Mouse (Mus musculus): ENCODE data around the gene Cks1b. TPM values are rescaled to one million over a fixed set of nuclear protein-coding genes. Genes with fewer than 3 reads are reported as not detected.

Cks1b gene
- total RNA-seq, 1 experiment = 190 TPM

DNA sequence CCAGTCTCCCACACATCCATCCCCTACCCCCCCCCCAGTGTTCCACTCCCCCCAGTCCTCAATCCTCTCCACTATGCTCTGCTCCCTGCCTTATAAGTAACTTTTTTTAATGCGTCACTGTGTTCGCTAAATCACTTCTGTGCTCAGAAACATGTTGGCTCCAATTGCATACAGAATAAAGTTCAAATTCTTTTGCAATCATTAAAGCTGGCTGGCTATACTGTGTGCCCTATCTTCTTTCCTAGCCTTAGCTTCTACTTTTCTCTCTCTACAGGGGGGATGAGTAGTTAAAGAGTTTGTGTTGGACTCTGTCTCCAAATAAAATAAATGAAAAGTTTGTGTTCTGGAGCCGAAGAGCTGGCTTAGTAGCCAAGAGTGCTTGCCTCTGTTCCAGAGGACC is 8.5 kb downstream of the Cks1b start:
- H3K9ac ChIP-seq (ENCODE audit: insufficient read depth, low read depth, low read length, poor library complexity, severe bottlenecking) = no peak overlapping the region
- TF ChIP-seq MAFK (IDR thresholded peaks at IDR 0.05; ENCODE audit: insufficient read depth, low read depth, low read length) = no peak
- no peak for TF ChIP-seq CHD2 (IDR thresholded peaks at IDR 0.05; ENCODE audit: low read depth, low read length)
- TF ChIP-seq ZC3H11A (IDR thresholded peaks at IDR 0.05; ENCODE audit: borderline replicate concordance, low read depth, low read length) = no peak
- TF ChIP-seq HCFC1 (IDR thresholded peaks at IDR 0.05; ENCODE audit: borderline replicate concordance, insufficient read depth, low read length) = no peak
- no peak for TF ChIP-seq ZNF384 (IDR thresholded peaks at IDR 0.05; ENCODE audit: low read depth, low read length)
- H3K27ac ChIP-seq (ENCODE audit: insufficient read depth, low read depth, low read length, poor library complexity, severe bottlenecking) = no peak overlapping the region
- no peak for DNase-seq (ENCODE audit: low read depth, low spot score)
- in situ Hi-C loops (cut with MboI; ENCODE audit: low sequenced_read_pairs in 2 of 2, unreplicated experiment in 2 of 2) = no loop called here
- no peaks in the 10 kb centered on the region for H3K9me3 ChIP-seq (ENCODE audit: control insufficient read depth, insufficient read depth, low read depth, low read length)
- H3K4me3 ChIP-seq (ENCODE audit: insufficient read depth in 1 of 2, low read depth in 1 of 2, low read length in 2 of 2, poor library complexity in 1 of 2, severe bottlenecking in 1 of 2) = no peak overlapping the region
- peaks cover 16% of the 10 kb centered on the region for H3K36me3 ChIP-seq (ENCODE audit: control insufficient read depth, insufficient read depth, low read length, poor library complexity, severe bottlenecking)
- H3K4me1 ChIP-seq (ENCODE audit: control insufficient read depth in 2 of 2, insufficient read depth in 2 of 2, low read length in 2 of 2, poor library complexity in 1 of 2) = peaks cover 0 to 13% of the 10 kb centered on the region in 2 experiments; a peak in 2 of 4 replicates

DNA sequence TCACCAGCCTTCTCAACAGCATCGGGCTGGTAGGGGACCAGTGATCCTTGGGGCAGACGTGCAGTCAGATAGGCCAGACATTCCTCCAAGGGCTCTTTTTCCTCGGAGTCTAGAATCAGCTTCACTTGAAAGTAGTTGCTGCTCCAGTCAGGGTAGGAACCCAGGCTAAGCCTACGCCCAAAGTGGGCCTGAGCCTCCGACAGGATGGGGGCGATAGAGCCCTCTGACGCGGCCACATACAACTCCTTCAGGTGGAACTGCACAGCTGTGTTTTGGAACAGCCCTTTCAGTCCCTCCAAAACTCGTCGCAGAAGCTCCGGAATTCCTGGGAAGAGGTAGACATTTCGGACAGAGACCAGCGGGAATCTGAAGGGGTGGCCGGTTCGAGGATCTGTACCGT is 9.7 kb downstream of the Cks1b start:
- peak overlapping the region; percentile 40 to 47; a peak in 3 of 4 replicates for H3K4me3 ChIP-seq (ENCODE audit: insufficient read depth in 1 of 2, low read depth in 1 of 2, low read length in 2 of 2, poor library complexity in 1 of 2, severe bottlenecking in 1 of 2)
- DNase-seq (ENCODE audit: low read depth, low spot score) = no peak
- H3K36me3 ChIP-seq (ENCODE audit: control insufficient read depth, insufficient read depth, low read length, poor library complexity, severe bottlenecking) = peaks cover 14% of the 10 kb centered on the region; the same call in 1 of the 2 replicates
- no peak for TF ChIP-seq CHD2 (IDR thresholded peaks at IDR 0.05; ENCODE audit: low read depth, low read length)
- no peak for TF ChIP-seq HCFC1 (IDR thresholded peaks at IDR 0.05; ENCODE audit: borderline replicate concordance, insufficient read depth, low read length)
- TF ChIP-seq MAFK (IDR thresholded peaks at IDR 0.05; ENCODE audit: insufficient read depth, low read depth, low read length) = no peak
- no peak overlapping the region for H3K27ac ChIP-seq (ENCODE audit: insufficient read depth, low read depth, low read length, poor library complexity, severe bottlenecking)
- in situ Hi-C loops (cut with MboI; ENCODE audit: low sequenced_read_pairs in 2 of 2, unreplicated experiment in 2 of 2) = no loop called here
- H3K9ac ChIP-seq (ENCODE audit: insufficient read depth, low read depth, low read length, poor library complexity, severe bottlenecking) = peak overlapping the region; percentile 41
- no peaks in the 10 kb centered on the region for H3K9me3 ChIP-seq (ENCODE audit: control insufficient read depth, insufficient read depth, low read depth, low read length)
- H3K4me1 ChIP-seq (ENCODE audit: control insufficient read depth in 2 of 2, insufficient read depth in 2 of 2, low read length in 2 of 2, poor library complexity in 1 of 2) = peaks cover 0 to 14% of the 10 kb centered on the region in 2 experiments; a peak in 2 of 4 replicates

GRCm38 (mm10) chr3:89406887-89407286 is 11.3 kb downstream of the Cks1b start:
- TF ChIP-seq HCFC1 (IDR thresholded peaks at IDR 0.05; ENCODE audit: borderline replicate concordance, insufficient read depth, low read length) = no peak
- no peak for TF ChIP-seq ZNF384 (IDR thresholded peaks at IDR 0.05; ENCODE audit: low read depth, low read length)
- no peak for TF ChIP-seq CHD2 (IDR thresholded peaks at IDR 0.05; ENCODE audit: low read depth, low read length)
- TF ChIP-seq ZC3H11A (IDR thresholded peaks at IDR 0.05; ENCODE audit: borderline replicate concordance, low read depth, low read length) = no peak
- TF ChIP-seq MAFK (IDR thresholded peaks at IDR 0.05; ENCODE audit: insufficient read depth, low read depth, low read length) = no peak
- in situ Hi-C loops (cut with MboI; ENCODE audit: low sequenced_read_pairs in 2 of 2, unreplicated experiment in 2 of 2) = no loop called here
- no peak overlapping the region for H3K27ac ChIP-seq (ENCODE audit: insufficient read depth, low read depth, low read length, poor library complexity, severe bottlenecking)
- no peak for DNase-seq (ENCODE audit: low read depth, low spot score)
- peaks cover 0 to 17% of the 10 kb centered on the region in 2 experiments; a peak in 2 of 4 replicates for H3K4me1 ChIP-seq (ENCODE audit: control insufficient read depth in 2 of 2, insufficient read depth in 2 of 2, low read length in 2 of 2, poor library complexity in 1 of 2)
- peaks cover 22% of the 10 kb centered on the region; the same call in 1 of the 2 replicates for H3K36me3 ChIP-seq (ENCODE audit: control insufficient read depth, insufficient read depth, low read length, poor library complexity, severe bottlenecking)
- no peak overlapping the region for H3K9ac ChIP-seq (ENCODE audit: insufficient read depth, low read depth, low read length, poor library complexity, severe bottlenecking)
- H3K9me3 ChIP-seq (ENCODE audit: control insufficient read depth, insufficient read depth, low read depth, low read length) = no peaks in the 10 kb centered on the region
- no peak overlapping the region for H3K4me3 ChIP-seq (ENCODE audit: insufficient read depth in 1 of 2, low read depth in 1 of 2, low read length in 2 of 2, poor library complexity in 1 of 2, severe bottlenecking in 1 of 2)

GRCm38 (mm10) chr3:89402693-89403092 is 15.5 kb downstream of the Cks1b start, which contains the start of gene Lenep:
TSS of gene Lenep (minus strand) at chr3:89402793.
- H3K4me3 ChIP-seq (ENCODE audit: insufficient read depth in 1 of 2, low read depth in 1 of 2, low read length in 2 of 2, poor library complexity in 1 of 2, severe bottlenecking in 1 of 2) = no peak within 1 kb of the TSS
- peaks cover 26% of the 10 kb centered on the region; the same call in 1 of the 2 replicates for H3K36me3 ChIP-seq (ENCODE audit: control insufficient read depth, insufficient read depth, low read length, poor library complexity, severe bottlenecking)
- DNase-seq (ENCODE audit: low read depth, low spot score) = no peak
- no peak within 1 kb of the TSS for H3K9ac ChIP-seq (ENCODE audit: insufficient read depth, low read depth, low read length, poor library complexity, severe bottlenecking)
- in situ Hi-C loops (cut with MboI; ENCODE audit: low sequenced_read_pairs in 2 of 2, unreplicated experiment in 2 of 2) = no loop called here
- H3K9me3 ChIP-seq (ENCODE audit: control insufficient read depth, insufficient read depth, low read depth, low read length) = no peaks in the 10 kb centered on the region
- no peak within 1 kb of the TSS for H3K27ac ChIP-seq (ENCODE audit: insufficient read depth, low read depth, low read length, poor library complexity, severe bottlenecking)
- peaks cover 0 to 8% of the 10 kb centered on the region in 2 experiments; a peak in 2 of 4 replicates for H3K4me1 ChIP-seq (ENCODE audit: control insufficient read depth in 2 of 2, insufficient read depth in 2 of 2, low read length in 2 of 2, poor library complexity in 1 of 2)
- TF ChIP-seq ZNF384 (IDR thresholded peaks at IDR 0.05; ENCODE audit: low read depth, low read length) (no peak), MAFK (IDR thresholded peaks at IDR 0.05; ENCODE audit: insufficient read depth, low read depth, low read length) (no peak), CHD2 (IDR thresholded peaks at IDR 0.05; ENCODE audit: low read depth, low read length) (no peak), HCFC1 (IDR thresholded peaks at IDR 0.05; ENCODE audit: borderline replicate concordance, insufficient read depth, low read length) (no peak), ZC3H11A (IDR thresholded peaks at IDR 0.05; ENCODE audit: borderline replicate concordance, low read depth, low read length) (no peak)

Data from ES-E14 (cell line).